Mouse (Mus musculus): Measurements from ENCODE around the gene Rhbdd3. TPM values are rescaled to one million over a fixed set of nuclear protein-coding genes. Genes with fewer than 3 reads are reported as not detected.
A peak's percentile ranks its signal among the peaks of the same experiment; 100 is the strongest.

Gene Rhbdd3
- polyA plus RNA-seq, 1 experiment, result 26.4 TPM

DNA sequence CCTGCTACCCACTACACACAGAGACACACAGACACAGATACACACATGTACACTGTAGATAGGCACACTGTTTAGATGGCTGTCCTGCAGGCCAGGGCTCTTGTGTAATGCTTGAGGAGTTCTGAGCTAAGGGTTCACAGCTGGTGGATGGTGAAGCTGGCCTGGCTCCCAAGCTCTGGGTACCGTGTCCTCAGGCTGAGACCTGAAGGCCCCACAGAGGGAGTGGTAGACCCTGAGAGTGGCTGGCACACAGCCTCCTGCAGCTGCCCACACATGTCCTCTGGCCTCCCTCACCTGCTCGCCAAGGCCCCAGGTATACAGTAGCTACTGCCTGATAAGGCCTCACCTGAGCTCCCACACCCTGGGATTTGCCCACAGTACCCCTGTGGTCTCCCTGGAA, 43.2 kb downstream of the Rhbdd3 start:
- no peak overlapping the region for H3K4me3 ChIP-seq (ENCODE audit: insufficient read depth, low read depth, low read length)
- H3K27ac ChIP-seq (ENCODE audit: insufficient read depth, low read depth, low read length), result no peak overlapping the region
- no peaks in the 10 kb centered on the region for H3K27me3 ChIP-seq (replicated peaks; ENCODE audit: control insufficient read depth, insufficient read depth, low read length)
- no peaks in the 10 kb centered on the region for H3K36me3 ChIP-seq (ENCODE audit: control insufficient read depth, insufficient read depth, low read length)
- whole genome bisulfite sequencing, result 84% methylated on average over 2 of the region's 2 CpGs
- no peaks in the 10 kb centered on the region for H3K4me1 ChIP-seq (ENCODE audit: control insufficient read depth, insufficient read depth, low read length)
- no peak for DNase-seq
- no peak for TF ChIP-seq CTCF (conservative IDR thresholded peaks at IDR 0.05; ENCODE audit: insufficient read depth, insufficient read length, low read depth, low read length)
- no peak for TF ChIP-seq POLR2A (IDR thresholded peaks at IDR 0.05; ENCODE audit: low read depth, low read length)

DNA sequence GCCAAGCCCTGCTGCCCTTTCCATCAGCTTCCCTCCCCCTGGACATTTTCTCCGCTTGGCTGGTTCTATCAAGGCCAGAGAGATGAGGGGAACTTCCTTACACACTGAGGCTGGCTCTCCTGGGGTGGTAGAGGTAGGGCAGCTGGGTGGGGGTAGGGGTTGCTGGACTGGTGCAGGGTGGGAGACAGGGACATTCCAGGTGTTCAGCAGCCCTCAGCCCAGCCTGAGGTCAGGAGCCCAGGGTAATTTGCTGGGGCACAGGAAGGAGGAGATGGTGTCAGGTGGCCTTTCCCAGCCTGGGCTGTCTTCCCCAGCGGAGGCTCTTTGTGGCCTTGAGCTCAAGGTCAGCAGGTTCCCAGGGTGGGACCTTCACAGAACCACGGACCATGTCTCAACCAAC, 46.9 kb downstream of the Rhbdd3 start:
- Histone ChIP-seq H3K4me1 (ENCODE audit: control insufficient read depth, insufficient read depth, low read length) (peaks cover 10% of the 10 kb centered on the region; the same call in 1 of the 2 replicates), H3K27me3 (replicated peaks; ENCODE audit: control insufficient read depth, insufficient read depth, low read length) (no peaks in the 10 kb centered on the region), H3K36me3 (ENCODE audit: control insufficient read depth, insufficient read depth, low read length) (no peaks in the 10 kb centered on the region), H3K27ac (ENCODE audit: insufficient read depth, low read depth, low read length) (no peak overlapping the region), H3K4me3 (ENCODE audit: insufficient read depth, low read depth, low read length) (no peak overlapping the region)
- DNase-seq, result peak; percentile 30
- TF ChIP-seq CTCF (conservative IDR thresholded peaks at IDR 0.05; ENCODE audit: insufficient read depth, insufficient read length, low read depth, low read length), result no peak
- TF ChIP-seq POLR2A (IDR thresholded peaks at IDR 0.05; ENCODE audit: low read depth, low read length), result no peak
- WGBS, result 70% methylated on average over 3 of the region's 3 CpGs

DNA sequence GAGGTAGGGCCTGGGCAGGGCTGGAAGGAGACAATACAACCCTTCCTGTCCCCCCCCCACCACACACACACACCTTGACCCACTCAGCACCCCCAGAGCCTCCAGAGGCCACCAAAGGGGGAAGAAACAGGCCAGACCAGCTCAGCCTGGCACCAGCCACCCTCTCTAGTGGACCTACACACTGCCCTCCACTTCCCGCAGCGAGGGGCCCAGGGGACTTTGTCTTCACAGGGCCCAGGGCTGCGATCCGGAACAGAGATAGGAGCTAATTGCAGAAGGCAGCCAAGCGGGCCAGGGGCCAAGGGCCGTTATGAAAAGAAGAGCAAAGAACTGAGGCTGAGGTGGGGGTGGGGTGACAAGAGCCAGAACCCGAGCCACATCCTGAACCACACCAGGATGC, 50.5 kb downstream of the Rhbdd3 start:
- TF ChIP-seq POLR2A (IDR thresholded peaks at IDR 0.05; ENCODE audit: low read depth, low read length), result no peak
- TF ChIP-seq CTCF (conservative IDR thresholded peaks at IDR 0.05; ENCODE audit: insufficient read depth, insufficient read length, low read depth, low read length), result no peak
- Histone ChIP-seq H3K4me3 (ENCODE audit: insufficient read depth, low read depth, low read length) (no peak overlapping the region), H3K36me3 (ENCODE audit: control insufficient read depth, insufficient read depth, low read length) (no peaks in the 10 kb centered on the region), H3K27ac (ENCODE audit: insufficient read depth, low read depth, low read length) (no peak overlapping the region), H3K4me1 (ENCODE audit: control insufficient read depth, insufficient read depth, low read length) (peaks cover 10% of the 10 kb centered on the region; the same call in 1 of the 2 replicates), H3K27me3 (replicated peaks; ENCODE audit: control insufficient read depth, insufficient read depth, low read length) (no peaks in the 10 kb centered on the region)
- WGBS, result 23% methylated on average over 7 of the region's 7 CpGs
- peak; percentile 83 for DNase-seq

DNA sequence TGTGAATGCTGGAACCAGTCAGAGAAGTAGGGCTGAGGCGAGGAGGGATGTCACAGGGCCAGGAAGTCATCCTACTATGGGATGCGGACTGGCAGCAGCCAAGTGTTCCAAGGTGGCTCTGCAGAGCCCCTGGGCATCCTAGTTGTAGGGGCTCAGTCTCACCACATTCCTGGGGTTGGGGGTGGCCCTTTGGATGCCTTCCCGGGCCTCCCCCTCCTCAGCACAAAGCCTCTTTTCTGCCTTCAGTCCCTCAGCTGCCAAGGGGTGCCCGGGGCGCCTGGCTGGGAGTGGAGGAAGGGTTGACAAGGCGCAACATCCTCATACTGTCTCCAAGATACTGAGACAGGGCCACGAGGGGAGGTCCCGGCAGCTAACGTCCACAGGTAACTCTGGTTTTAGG, 51.2 kb downstream of the Rhbdd3 start:
- no peaks in the 10 kb centered on the region for H3K27me3 ChIP-seq (replicated peaks; ENCODE audit: control insufficient read depth, insufficient read depth, low read length)
- no peak overlapping the region for H3K4me3 ChIP-seq (ENCODE audit: insufficient read depth, low read depth, low read length)
- no peak overlapping the region for H3K27ac ChIP-seq (ENCODE audit: insufficient read depth, low read depth, low read length)
- DNase-seq, result peak; percentile 33
- peaks cover 10% of the 10 kb centered on the region; the same call in 1 of the 2 replicates for H3K4me1 ChIP-seq (ENCODE audit: control insufficient read depth, insufficient read depth, low read length)
- no peaks in the 10 kb centered on the region for H3K36me3 ChIP-seq (ENCODE audit: control insufficient read depth, insufficient read depth, low read length)
- TF ChIP-seq CTCF (conservative IDR thresholded peaks at IDR 0.05; ENCODE audit: insufficient read depth, insufficient read length, low read depth, low read length), result no peak
- TF ChIP-seq POLR2A (IDR thresholded peaks at IDR 0.05; ENCODE audit: low read depth, low read length), result no peak
- 75% methylated on average over 9 of the region's 9 CpGs for WGBS

DNA sequence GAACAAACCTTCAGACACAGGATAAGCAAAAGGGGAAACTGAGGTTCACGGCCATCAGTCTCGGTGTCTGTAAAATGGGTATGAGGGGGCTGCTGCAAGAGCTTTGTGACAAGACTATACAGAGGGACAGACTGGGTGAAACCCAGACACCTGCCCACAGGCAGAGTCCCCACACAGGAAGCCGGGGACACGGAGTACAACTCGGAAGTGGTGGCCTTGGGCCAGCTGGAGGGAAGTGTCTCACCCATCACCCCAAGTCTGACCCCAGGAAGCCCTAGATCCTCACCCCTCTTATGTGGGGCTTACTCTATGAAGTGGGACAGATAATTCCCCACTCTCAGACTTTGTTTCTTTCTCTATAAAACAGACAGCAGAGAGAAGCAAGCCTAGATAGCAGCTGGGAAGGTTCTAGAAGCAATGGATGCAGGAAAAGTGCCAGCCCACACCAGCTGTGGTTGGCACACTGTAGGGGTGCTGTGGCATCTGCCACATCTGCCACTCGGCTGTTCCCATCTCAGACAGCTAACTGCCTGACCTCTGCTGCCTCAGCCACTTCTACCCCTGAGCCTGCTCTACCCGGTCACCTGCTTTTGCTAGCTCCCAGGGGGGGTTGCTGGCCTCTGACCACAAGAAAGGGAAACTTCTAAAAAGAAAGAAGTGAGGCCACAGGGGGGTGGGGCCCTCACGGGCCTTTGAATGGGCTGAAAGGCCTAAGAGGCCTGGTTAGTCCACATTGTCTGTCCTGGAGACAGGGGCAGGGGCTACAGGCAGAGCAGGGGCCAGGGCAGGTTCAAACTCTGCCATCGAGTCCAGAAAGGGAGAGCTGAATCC, 51.9 kb downstream of the Rhbdd3 start:
- Histone ChIP-seq H3K27me3 (replicated peaks; ENCODE audit: control insufficient read depth, insufficient read depth, low read length) (no peaks in the 10 kb centered on the region), H3K4me1 (ENCODE audit: control insufficient read depth, insufficient read depth, low read length) (peaks cover 10% of the 10 kb centered on the region; the same call in 1 of the 2 replicates), H3K27ac (ENCODE audit: insufficient read depth, low read depth, low read length) (no peak overlapping the region), H3K4me3 (ENCODE audit: insufficient read depth, low read depth, low read length) (peak overlapping the region; percentile 8; the same call in 1 of the 2 replicates), H3K36me3 (ENCODE audit: control insufficient read depth, insufficient read depth, low read length) (no peaks in the 10 kb centered on the region)
- WGBS, result 59% methylated on average over 9 of the region's 9 CpGs
- TF ChIP-seq CTCF (conservative IDR thresholded peaks at IDR 0.05; ENCODE audit: insufficient read depth, insufficient read length, low read depth, low read length), result no peak
- TF ChIP-seq POLR2A (IDR thresholded peaks at IDR 0.05; ENCODE audit: low read depth, low read length), result no peak
- DNase-seq, result no peak

DNA sequence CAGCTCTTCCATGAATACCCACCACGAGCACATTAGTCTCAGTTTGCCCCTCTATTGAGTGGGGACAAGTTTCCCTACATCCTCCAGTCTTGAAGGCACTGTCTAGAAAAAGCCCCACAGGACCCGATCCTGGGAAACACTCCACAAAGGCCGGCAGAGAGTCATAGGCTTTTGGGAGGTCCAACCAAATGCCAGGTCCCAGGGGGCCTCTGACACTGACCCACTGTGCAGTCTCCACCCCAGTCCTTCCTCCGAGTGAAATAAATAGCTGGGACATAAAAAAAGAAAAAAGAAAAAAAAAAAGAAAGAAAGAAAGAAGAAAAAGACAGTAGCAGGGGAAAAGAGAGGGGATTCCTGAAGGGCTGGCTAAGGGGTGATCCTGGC, 52.5 kb downstream of the Rhbdd3 start:
- peak overlapping the region; percentile 48; the same call in 1 of the 2 replicates for H3K4me3 ChIP-seq (ENCODE audit: insufficient read depth, low read depth, low read length)
- 58% methylated on average over 4 of the region's 4 CpGs for WGBS
- H3K27ac ChIP-seq (ENCODE audit: insufficient read depth, low read depth, low read length), result peak overlapping the region; percentile 21; the same call in 1 of the 2 replicates

DNA sequence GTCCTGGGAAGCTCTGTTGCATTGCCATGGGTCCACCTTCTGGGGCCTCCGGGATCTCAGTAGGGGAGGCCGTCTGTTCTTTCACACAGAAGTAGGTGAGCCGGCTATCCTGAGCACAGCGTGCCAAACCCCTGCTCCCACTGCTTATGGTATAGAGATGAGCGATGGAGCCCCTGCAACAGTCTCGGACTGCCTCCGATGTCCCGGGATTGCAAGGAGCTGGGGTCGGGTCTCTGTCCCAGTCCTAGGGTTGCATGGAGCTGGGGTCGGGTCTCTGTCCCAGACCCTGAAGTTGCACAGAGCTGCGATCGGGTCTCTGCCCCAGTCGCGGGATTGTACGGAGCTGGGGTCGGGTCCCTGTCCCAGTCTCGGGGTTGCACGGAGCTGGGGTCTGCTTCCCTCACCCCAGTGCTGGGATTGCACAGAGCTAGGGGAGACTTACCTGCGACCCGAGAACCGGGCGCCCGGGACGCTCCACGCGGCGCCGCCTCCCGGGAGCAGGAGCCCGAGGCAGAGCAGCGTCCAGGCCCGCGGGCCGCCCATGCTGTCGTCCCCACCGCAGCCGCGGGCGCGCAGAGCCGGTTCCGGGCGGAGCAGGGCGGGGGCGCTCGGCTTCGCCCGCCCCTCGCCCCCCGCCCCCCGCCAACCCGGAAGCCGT, 53.1 kb downstream of the Rhbdd3 start, which contains the start of gene Emid1:
Gene Emid1 (minus strand): TSS at position 578 of the 658 bp plus-strand sequence.
- Histone ChIP-seq H3K36me3 (ENCODE audit: control insufficient read depth, insufficient read depth, low read length) (no peaks in the 10 kb centered on the region), H3K4me3 (ENCODE audit: insufficient read depth, low read depth, low read length) (peak within 1 kb of the TSS; percentile 48), H3K4me1 (ENCODE audit: control insufficient read depth, insufficient read depth, low read length) (peaks cover 10% of the 10 kb centered on the region; the same call in 1 of the 2 replicates), H3K27me3 (replicated peaks; ENCODE audit: control insufficient read depth, insufficient read depth, low read length) (no peaks in the 10 kb centered on the region), H3K27ac (ENCODE audit: insufficient read depth, low read depth, low read length) (peak within 1 kb of the TSS; percentile 21)
- TF ChIP-seq CTCF (conservative IDR thresholded peaks at IDR 0.05; ENCODE audit: insufficient read depth, insufficient read length, low read depth, low read length) (no peak), POLR2A (IDR thresholded peaks at IDR 0.05; ENCODE audit: low read depth, low read length) (no peak)
- 5% methylated on average over 53 of the region's 53 CpGs for WGBS
- no peak for DNase-seq

More for the DNA sequence above, 52.5 kb downstream of the Rhbdd3 start:
- Histone ChIP-seq H3K36me3 (ENCODE audit: control insufficient read depth, insufficient read depth, low read length) (no peaks in the 10 kb centered on the region), H3K4me1 (ENCODE audit: control insufficient read depth, insufficient read depth, low read length) (peaks cover 10% of the 10 kb centered on the region; the same call in 1 of the 2 replicates), H3K27me3 (replicated peaks; ENCODE audit: control insufficient read depth, insufficient read depth, low read length) (no peaks in the 10 kb centered on the region)
- TF ChIP-seq CTCF (conservative IDR thresholded peaks at IDR 0.05; ENCODE audit: insufficient read depth, insufficient read length, low read depth, low read length) (no peak), POLR2A (IDR thresholded peaks at IDR 0.05; ENCODE audit: low read depth, low read length) (no peak)
- DNase-seq, result peak; percentile 63

All from kidney, adult 2 months (tissue).